Mouse (Mus musculus): ENCODE measurements around the gene Slc18b1.

DNA sequence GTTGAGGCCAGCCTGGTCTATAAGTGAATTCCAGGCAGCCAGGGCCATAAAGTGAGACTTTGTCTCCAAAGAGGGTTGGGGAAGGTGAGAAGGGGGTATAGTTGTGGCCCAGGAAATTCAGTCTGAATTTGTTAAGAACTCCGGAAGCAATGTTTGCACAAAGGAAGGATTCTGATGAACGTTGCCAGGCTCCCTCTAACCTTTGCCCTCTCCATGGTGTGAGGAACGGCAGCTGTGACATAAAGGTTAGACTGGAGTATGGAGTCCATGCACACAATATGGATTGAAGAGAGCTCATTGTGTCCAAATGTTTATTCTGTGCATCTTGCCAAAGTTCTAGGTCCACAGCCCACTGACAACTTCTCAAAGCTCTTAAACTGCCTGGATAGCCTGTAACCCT is 3.1 kb downstream of the Slc18b1 start:
- TF ChIP-seq GATA1 (IDR thresholded peaks at IDR 0.05; ENCODE audit: low read depth, low read length), result no peak
- TF ChIP-seq CTCF (IDR thresholded peaks at IDR 0.05 in 2 of 3, conservative IDR thresholded peaks at IDR 0.05 in 1 of 3; ENCODE audit: control insufficient read depth in 1 of 3, insufficient read depth in 1 of 3, low read depth in 2 of 3, low read length in 3 of 3, poor library complexity in 1 of 3, severe bottlenecking in 1 of 3), result no peak
- TF ChIP-seq EP300 (IDR thresholded peaks at IDR 0.05; ENCODE audit: low read depth in 1 of 2, low read length in 2 of 2), result no peak
- no peak for TF ChIP-seq MYB (IDR thresholded peaks at IDR 0.05; ENCODE audit: low read depth, low read length)
- TF ChIP-seq E2F4 (IDR thresholded peaks at IDR 0.05; ENCODE audit: borderline replicate concordance, low read depth, low read length), result no peak
- no peak for TF ChIP-seq MYC (IDR thresholded peaks at IDR 0.05; ENCODE audit: low read depth, low read length)
- no peak for TF ChIP-seq NELFE (IDR thresholded peaks at IDR 0.05; ENCODE audit: low read depth, low read length)
- no peak for TF ChIP-seq KAT2A (conservative IDR thresholded peaks at IDR 0.05; ENCODE audit: low read depth, low read length)
- TF ChIP-seq POLR2AphosphoS2 (IDR thresholded peaks at IDR 0.05; ENCODE audit: low read length), result no peak
- TF ChIP-seq USF1 (IDR thresholded peaks at IDR 0.05; ENCODE audit: low read depth, low read length), result no peak
